In genomic region chr16:64649594-64650290, GRCm38 (mm10) we compare ENCODE assay signal across 16 mouse cellular contexts. TPM values are rescaled to one million over a fixed set of nuclear protein-coding genes. Genes with fewer than 3 reads are reported as not detected.
DNase-seq lines count a peak whose midpoint lies in the region; ATAC-seq and TF ChIP-seq lines count a peak whose summit lies in the region.
"Had no signal": no experiment of that assay in that cellular context is flagged by ENCODE, and none has a peak within 500 bp of the region (broad histone marks: within the 10 kb centered on the region; RNA-seq: fewer than 3 reads in every experiment).

No protein-coding gene starts in this region.

- H3K4me1 ChIP-seq in kidney, embryonic 14.5 days (ENCODE audit: control insufficient read depth, insufficient read depth, low read length): no peaks in the 10 kb centered on the region
- no peaks in the 10 kb centered on the region for H3K4me1 ChIP-seq in forebrain, postnatal 0 days (ENCODE audit: insufficient read depth)
- peaks cover 4% of the 10 kb centered on the region for H3K4me1 ChIP-seq in midbrain, embryonic 12.5 days

- no peak overlapping the region for H3K4me3 ChIP-seq in kidney, embryonic 14.5 days (ENCODE audit: low read length)
- H3K4me3 ChIP-seq in forebrain, postnatal 0 days (ENCODE audit: low read depth, low read length): no peak overlapping the region
- no peak overlapping the region for H3K4me3 ChIP-seq in midbrain, embryonic 12.5 days

- no peak overlapping the region for H3K27ac ChIP-seq in kidney, embryonic 14.5 days (ENCODE audit: low read depth, low read length)
- H3K27ac ChIP-seq in forebrain, postnatal 0 days (ENCODE audit: low read depth, low read length): no peak overlapping the region
- H3K27ac ChIP-seq in midbrain, embryonic 12.5 days (replicated peaks): no peak overlapping the region

- no peak for TF ChIP-seq CTCF in forebrain, postnatal 0 days (IDR thresholded peaks at IDR 0.05; ENCODE audit: low read depth)

- 73% methylated on average over 13 of the region's 13 CpGs for WGBS in kidney, embryonic 14.5 days
- 15% methylated on average over 13 of the region's 13 CpGs for WGBS in forebrain, postnatal 0 days
- 52% methylated on average over 13 of the region's 13 CpGs for WGBS in midbrain, embryonic 12.5 days

- DNase-seq in kidney, postnatal 10 days: peak; percentile 7
- no peak for DNase-seq in forebrain, postnatal 0 days
- DNase-seq in ovary, postnatal 10 days (ENCODE audit: low spot score): no peak
- DNase-seq in T-cell, adult 2 months (ENCODE audit: low spot score): no peak
- DNase-seq: adrenal gland, postnatal 36 days; cerebellum, adult 11 months; heart, adult 18-20 months; thymus, postnatal 14 days had no signal

- no peaks in the 10 kb centered on the region for H3K36me3 ChIP-seq in kidney, embryonic 14.5 days (ENCODE audit: control insufficient read depth, insufficient read depth, low read length)
- no peaks in the 10 kb centered on the region for H3K36me3 ChIP-seq in forebrain, postnatal 0 days (ENCODE audit: insufficient read depth)
- no peaks in the 10 kb centered on the region for H3K36me3 ChIP-seq in midbrain, embryonic 12.5 days

- no peak for ATAC-seq in kidney, embryonic 14.5 days (ENCODE audit: low FRiP score, low TSS enrichment)
- peak; percentile 77 for ATAC-seq in common myeloid progenitor, adult 5-6 weeks (replicated peaks; ENCODE audit: low read depth, poor library complexity, severe bottlenecking)
- ATAC-seq in forebrain, postnatal 0 days: peak; percentile 51; the same call in 1 of the 2 replicates
- peak; percentile 70 for ATAC-seq in midbrain, embryonic 12.5 days (ENCODE audit: low FRiP score, low read depth)
- no peak for ATAC-seq in monocyte, adult 5-6 weeks (replicated peaks; ENCODE audit: insufficient number of reproducible peaks, low FRiP score, low TSS enrichment, poor library complexity, severe bottlenecking)
- ATAC-seq: CD4-positive, CD25-positive, alpha-beta regulatory T cell, adult 4 months had no signal

- no peak overlapping the region for H3K9ac ChIP-seq in kidney, embryonic 14.5 days (ENCODE audit: low read depth, low read length)
- H3K9ac ChIP-seq in forebrain, postnatal 0 days: no peak overlapping the region
- H3K9ac ChIP-seq in midbrain, embryonic 12.5 days (replicated peaks): no peak overlapping the region

- H3K4me2 ChIP-seq in kidney, embryonic 14.5 days (replicated peaks; ENCODE audit: low read depth, low read length): no peak overlapping the region
- no peak overlapping the region for H3K4me2 ChIP-seq in forebrain, postnatal 0 days (ENCODE audit: low read depth)
- H3K4me2 ChIP-seq in midbrain, embryonic 12.5 days (replicated peaks): no peak overlapping the region
- H3K4me2 ChIP-seq: liver, embryonic 11.5 days had no signal

- no peaks in the 10 kb centered on the region for H3K9me3 ChIP-seq in kidney, embryonic 14.5 days (ENCODE audit: control insufficient read depth, low read length)
- no peaks in the 10 kb centered on the region for H3K9me3 ChIP-seq in forebrain, postnatal 0 days (ENCODE audit: low read length)
- no peaks in the 10 kb centered on the region for H3K9me3 ChIP-seq in midbrain, embryonic 12.5 days

- H3K27me3 ChIP-seq in kidney, embryonic 14.5 days (ENCODE audit: control insufficient read depth, insufficient read depth, low read length): no peaks in the 10 kb centered on the region
- no peaks in the 10 kb centered on the region for H3K27me3 ChIP-seq in forebrain, postnatal 0 days (ENCODE audit: insufficient read depth, low read length)
- no peaks in the 10 kb centered on the region for H3K27me3 ChIP-seq in midbrain, embryonic 12.5 days

RNA-seq across cellular contexts. Expression of gene Csnka2ip, which starts 47.5 kb away (rescaled TPM):
- not detected in 2 replicates for polyA plus RNA-seq in kidney, embryonic 14.5 days (2014; fragmentation: Nextera tagmentation; extraction: Ambion mirVana)
- not detected in 2 replicates for total RNA-seq in common myeloid progenitor, adult 5-6 weeks (2017)
- total RNA-seq in forebrain, postnatal 0 days (2014; rRNA removed): not detected in 2 replicates
- not detected in 2 replicates for polyA plus RNA-seq in forebrain, postnatal 0 days (2015; fragmentation: Nextera tagmentation; extraction: Ambion mirVana)
- not detected in 2 replicates for polyA plus RNA-seq in midbrain, embryonic 12.5 days (2016; fragmentation: Nextera tagmentation; extraction: Ambion mirVana)
- total RNA-seq in monocyte, adult 5-6 weeks (2017): not detected in 3 replicates
- total RNA-seq: adrenal gland, postnatal 36 days; heart, adult 18-20 months had no signal
- polyA plus RNA-seq: CD4-positive, CD25-positive, alpha-beta regulatory T cell, adult 4 months; heart, embryonic 16.5 days; intestine, embryonic 14.5 days; liver, embryonic 11.5 days had no signal

Comparison
In these comparisons a context has a peak if more than half of its experiments do, and no peak if none do; other contexts are left out.
1. ATAC-seq: peak in common myeloid progenitor, adult 5-6 weeks (single experiment), forebrain, postnatal 0 days (single experiment) and midbrain, embryonic 12.5 days (single experiment); none in kidney, embryonic 14.5 days (single experiment) and monocyte, adult 5-6 weeks (single experiment).